Mouse (Mus musculus): ENCODE data around the gene Nlrc5. TPM values are rescaled to one million over a fixed set of nuclear protein-coding genes. Genes with fewer than 3 reads are reported as not detected.
A peak's percentile ranks its signal among the peaks of the same experiment; 100 is the strongest.

Gene Nlrc5
- polyA plus RNA-seq, 1 experiment from 2014 or later: 0.11 TPM

DNA sequence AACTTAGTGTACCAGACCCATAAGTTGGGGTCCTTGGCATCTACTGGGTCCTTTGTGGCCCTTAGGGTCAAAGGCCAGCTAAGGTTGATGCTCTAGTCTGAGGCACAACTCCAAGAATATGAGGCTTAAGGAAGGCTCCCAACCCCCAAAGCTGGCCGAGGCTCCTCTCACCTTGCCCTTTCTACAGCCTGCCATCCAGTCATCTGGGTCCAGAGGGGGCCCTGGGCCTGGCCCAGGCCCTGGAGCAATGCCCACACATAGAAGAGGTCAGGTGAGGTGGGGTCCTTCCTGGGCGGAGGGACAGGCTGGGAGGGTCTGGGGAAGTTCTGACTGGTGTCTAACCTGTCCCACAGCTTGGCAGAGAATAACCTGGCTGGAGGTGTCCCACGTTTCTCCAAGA, 88.3 kb downstream of the Nlrc5 start:
- no peak overlapping the region for H3K9ac ChIP-seq
- H3K27me3 ChIP-seq (ENCODE audit: insufficient read depth, low read length): no peaks in the 10 kb centered on the region
- DNase-seq (no peak), ATAC-seq (ENCODE audit: insufficient read depth) (no peak)
- WGBS: 72% methylated on average over 3 of the region's 3 CpGs
- no peaks in the 10 kb centered on the region for H3K4me1 ChIP-seq (ENCODE audit: insufficient read depth)
- H3K9me3 ChIP-seq (ENCODE audit: low read depth, low read length): no peaks in the 10 kb centered on the region
- no peak overlapping the region for H3K27ac ChIP-seq (ENCODE audit: low read depth)
- no peak overlapping the region for H3K4me2 ChIP-seq
- H3K36me3 ChIP-seq (ENCODE audit: insufficient read depth): no peaks in the 10 kb centered on the region
- TF ChIP-seq CTCF (IDR thresholded peaks at IDR 0.05; ENCODE audit: low read depth): no peak
- H3K4me3 ChIP-seq (ENCODE audit: low read depth, low read length): no peak overlapping the region

DNA sequence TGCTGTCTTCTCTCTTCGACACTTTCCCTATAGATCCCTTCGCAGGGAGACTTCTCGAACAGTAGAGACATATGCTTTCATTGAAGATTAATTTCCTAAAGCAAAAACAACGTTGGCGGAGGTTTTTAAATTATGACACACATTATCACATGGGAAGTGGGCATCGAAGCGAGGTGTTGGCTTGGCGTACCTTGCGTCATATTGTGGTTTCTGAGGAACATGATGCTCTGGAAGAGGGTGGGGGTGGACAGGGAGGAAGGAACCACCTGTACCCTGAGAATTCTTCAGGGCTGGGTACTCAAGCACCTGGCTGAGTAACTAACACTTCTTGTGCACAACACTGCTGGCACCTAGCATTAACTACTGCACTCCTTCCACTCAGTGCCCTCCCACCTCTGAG, 90.4 kb downstream of the Nlrc5 start:
- ATAC-seq (ENCODE audit: insufficient read depth): no peak
- Histone ChIP-seq H3K4me3 (ENCODE audit: low read depth, low read length) (no peak overlapping the region), H3K4me1 (ENCODE audit: insufficient read depth) (no peaks in the 10 kb centered on the region), H3K27me3 (ENCODE audit: insufficient read depth, low read length) (no peaks in the 10 kb centered on the region), H3K9ac (no peak overlapping the region), H3K9me3 (ENCODE audit: low read depth, low read length) (no peaks in the 10 kb centered on the region), H3K27ac (ENCODE audit: low read depth) (no peak overlapping the region), H3K4me2 (no peak overlapping the region), H3K36me3 (ENCODE audit: insufficient read depth) (no peaks in the 10 kb centered on the region)
- DNase-seq: no peak
- 73% methylated on average over 9 of the region's 9 CpGs for WGBS
- TF ChIP-seq CTCF (IDR thresholded peaks at IDR 0.05; ENCODE audit: low read depth): no peak

DNA sequence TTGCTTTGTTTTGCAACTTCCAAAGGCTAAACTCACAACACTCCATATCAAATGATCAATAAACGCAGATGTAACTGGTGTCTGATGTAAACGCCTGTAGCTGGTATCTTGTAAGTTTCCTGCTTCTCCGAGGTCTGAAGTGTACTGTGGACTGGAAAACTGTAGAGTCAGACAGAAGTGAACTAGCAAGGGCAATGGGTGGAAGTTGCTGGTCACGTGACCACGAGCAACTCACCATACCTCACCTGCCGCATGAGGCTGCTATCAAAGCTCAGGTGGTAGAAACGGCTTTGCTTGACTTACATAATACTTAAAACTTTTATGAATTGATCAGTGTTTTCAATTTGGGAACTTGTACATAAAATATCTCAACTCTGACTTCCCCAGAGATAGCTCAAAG, 93.0 kb downstream of the Nlrc5 start:
- WGBS: 70% methylated on average over 7 of the region's 7 CpGs
- H3K27ac ChIP-seq (ENCODE audit: low read depth): no peak overlapping the region
- H3K9me3 ChIP-seq (ENCODE audit: low read depth, low read length): no peaks in the 10 kb centered on the region
- H3K4me3 ChIP-seq (ENCODE audit: low read depth, low read length): no peak overlapping the region
- no peaks in the 10 kb centered on the region for H3K36me3 ChIP-seq (ENCODE audit: insufficient read depth)
- H3K9ac ChIP-seq: no peak overlapping the region
- no peak overlapping the region for H3K4me2 ChIP-seq
- DNase-seq: no peak
- H3K27me3 ChIP-seq (ENCODE audit: insufficient read depth, low read length): 0 out of 2 replicates have a peak, but pooled peaks cover 2% of the 10 kb centered on the region
- ATAC-seq (ENCODE audit: insufficient read depth): no peak
- TF ChIP-seq CTCF (IDR thresholded peaks at IDR 0.05; ENCODE audit: low read depth): no peak
- no peaks in the 10 kb centered on the region for H3K4me1 ChIP-seq (ENCODE audit: insufficient read depth)

DNA sequence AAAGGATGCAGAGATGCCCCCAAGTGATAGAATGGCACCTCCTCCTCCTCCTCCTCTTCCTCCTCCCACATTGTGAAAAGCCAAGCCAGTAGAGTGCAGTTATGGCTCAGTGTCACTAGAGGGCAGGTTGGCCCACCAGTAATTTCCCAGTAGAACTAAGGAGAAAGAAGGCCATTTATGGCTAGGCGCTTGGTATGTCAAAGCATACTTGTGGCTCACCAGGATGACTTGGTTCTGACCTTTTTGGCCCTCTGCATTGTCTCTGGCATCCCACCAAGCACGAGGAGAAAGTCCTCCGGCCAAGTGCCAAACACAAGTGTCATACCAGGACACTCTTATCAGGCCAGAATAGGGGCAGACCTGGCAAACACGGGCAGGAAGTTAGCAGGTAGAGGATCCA, 94.1 kb downstream of the Nlrc5 start:
- Histone ChIP-seq H3K27me3 (ENCODE audit: insufficient read depth, low read length) (0 out of 2 replicates have a peak, but pooled peaks cover 8% of the 10 kb centered on the region), H3K4me3 (ENCODE audit: low read depth, low read length) (no peak overlapping the region), H3K9ac (no peak overlapping the region), H3K9me3 (ENCODE audit: low read depth, low read length) (no peaks in the 10 kb centered on the region), H3K4me2 (no peak overlapping the region), H3K27ac (ENCODE audit: low read depth) (no peak overlapping the region), H3K36me3 (ENCODE audit: insufficient read depth) (no peaks in the 10 kb centered on the region), H3K4me1 (ENCODE audit: insufficient read depth) (no peaks in the 10 kb centered on the region)
- ATAC-seq (ENCODE audit: insufficient read depth) (no peak), DNase-seq (peak; percentile 74)
- TF ChIP-seq CTCF (IDR thresholded peaks at IDR 0.05; ENCODE audit: low read depth): peak; percentile 83
- 37% methylated on average over 4 of the region's 4 CpGs for WGBS

DNA sequence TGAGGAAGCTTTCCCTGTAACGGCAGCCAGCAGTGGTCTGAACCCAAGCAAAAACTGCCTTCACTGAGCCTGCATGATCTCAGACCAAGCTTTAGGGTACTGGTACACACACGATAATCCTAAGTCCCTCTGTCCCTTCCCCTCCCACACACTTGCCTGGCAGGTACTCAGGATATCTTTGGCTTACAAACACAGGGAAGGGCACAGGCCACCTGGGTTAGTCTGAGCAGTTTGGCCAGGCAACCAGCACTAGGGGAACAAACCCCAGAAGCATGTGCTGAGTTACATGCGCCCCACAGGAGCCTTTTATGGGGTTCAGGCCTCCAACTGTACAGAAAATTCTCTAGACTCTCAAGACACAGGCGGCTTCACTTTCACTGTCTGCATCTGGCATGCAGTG, 95.7 kb downstream of the Nlrc5 start:
- no peak for TF ChIP-seq CTCF (IDR thresholded peaks at IDR 0.05; ENCODE audit: low read depth)
- no peak for DNase-seq
- ATAC-seq (ENCODE audit: insufficient read depth): no peak
- Histone ChIP-seq H3K4me2 (no peak overlapping the region), H3K9me3 (ENCODE audit: low read depth, low read length) (no peaks in the 10 kb centered on the region), H3K27me3 (ENCODE audit: insufficient read depth, low read length) (peaks cover 17% of the 10 kb centered on the region), H3K9ac (no peak overlapping the region), H3K4me3 (ENCODE audit: low read depth, low read length) (no peak overlapping the region), H3K36me3 (ENCODE audit: insufficient read depth) (no peaks in the 10 kb centered on the region), H3K27ac (ENCODE audit: low read depth) (no peak overlapping the region), H3K4me1 (ENCODE audit: insufficient read depth) (no peaks in the 10 kb centered on the region)
- WGBS: 60% methylated on average over 4 of the region's 4 CpGs

DNA sequence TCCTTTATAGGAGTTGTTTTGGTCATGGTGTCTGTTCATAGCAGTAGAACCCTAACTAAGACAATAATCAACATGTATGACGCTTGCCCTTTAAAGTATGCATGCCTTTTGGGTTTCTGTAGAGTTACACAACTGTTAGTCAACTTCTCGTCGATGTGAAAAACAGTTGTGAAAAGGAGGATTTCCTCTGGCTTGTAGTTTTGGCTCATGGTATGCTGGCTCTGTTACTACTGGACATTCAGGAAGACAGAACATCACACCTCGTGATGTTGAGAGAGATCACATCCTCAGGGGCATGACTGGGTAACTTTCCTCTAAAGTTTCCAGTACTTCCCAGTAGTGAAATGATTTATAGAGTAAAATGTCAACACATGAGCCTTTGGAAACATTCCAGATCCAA, 96.5 kb downstream of the Nlrc5 start:
- no peaks in the 10 kb centered on the region for H3K36me3 ChIP-seq (ENCODE audit: insufficient read depth)

DNA sequence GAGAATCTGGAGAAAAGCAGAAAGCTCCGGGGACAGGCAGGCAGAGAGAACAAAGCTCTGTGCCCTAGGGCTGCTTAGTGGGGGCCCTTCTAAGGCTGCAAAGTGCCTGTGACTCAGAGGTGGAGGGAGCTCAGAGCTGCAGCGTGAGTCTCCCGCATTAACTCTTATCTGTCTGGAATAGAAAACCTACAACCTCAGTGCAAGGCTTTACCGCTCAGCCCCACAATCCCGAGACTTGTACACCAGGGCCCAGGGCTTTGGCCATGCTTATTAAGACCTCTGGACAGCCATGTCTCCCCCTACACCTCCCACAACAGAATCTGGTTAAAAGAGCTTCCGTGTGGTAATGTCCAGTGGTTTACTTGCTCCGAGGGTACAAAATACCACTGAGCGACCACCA, 97.8 kb downstream of the Nlrc5 start:
- TF ChIP-seq CTCF (IDR thresholded peaks at IDR 0.05; ENCODE audit: low read depth): no peak
- peaks cover 17% of the 10 kb centered on the region for H3K27me3 ChIP-seq (ENCODE audit: insufficient read depth, low read length)
- H3K9me3 ChIP-seq (ENCODE audit: low read depth, low read length): no peaks in the 10 kb centered on the region
- H3K36me3 ChIP-seq (ENCODE audit: insufficient read depth): no peaks in the 10 kb centered on the region
- H3K4me3 ChIP-seq (ENCODE audit: low read depth, low read length): peak overlapping the region; percentile 64
- H3K9ac ChIP-seq: no peak overlapping the region; the same call in 1 of the 2 replicates
- H3K27ac ChIP-seq (ENCODE audit: low read depth): no peak overlapping the region
- no peak for ATAC-seq (ENCODE audit: insufficient read depth)
- peak; percentile 9 for DNase-seq
- no peaks in the 10 kb centered on the region for H3K4me1 ChIP-seq (ENCODE audit: insufficient read depth)
- 2% methylated on average over 8 of the region's 8 CpGs for WGBS
- H3K4me2 ChIP-seq: peak overlapping the region; percentile 97

More for the DNA sequence above, 96.5 kb downstream of the Nlrc5 start:
- no peak overlapping the region for H3K27ac ChIP-seq (ENCODE audit: low read depth)
- no peaks in the 10 kb centered on the region for H3K4me1 ChIP-seq (ENCODE audit: insufficient read depth)
- no peak overlapping the region for H3K9ac ChIP-seq
- no peak for DNase-seq
- no peaks in the 10 kb centered on the region for H3K9me3 ChIP-seq (ENCODE audit: low read depth, low read length)
- no peak for ATAC-seq (ENCODE audit: insufficient read depth)
- 84% methylated on average over 4 of the region's 4 CpGs for WGBS
- peaks cover 17% of the 10 kb centered on the region for H3K27me3 ChIP-seq (ENCODE audit: insufficient read depth, low read length)
- no peak overlapping the region for H3K4me2 ChIP-seq
- no peak overlapping the region for H3K4me3 ChIP-seq (ENCODE audit: low read depth, low read length)
- TF ChIP-seq CTCF (IDR thresholded peaks at IDR 0.05; ENCODE audit: low read depth): no peak

DNA sequence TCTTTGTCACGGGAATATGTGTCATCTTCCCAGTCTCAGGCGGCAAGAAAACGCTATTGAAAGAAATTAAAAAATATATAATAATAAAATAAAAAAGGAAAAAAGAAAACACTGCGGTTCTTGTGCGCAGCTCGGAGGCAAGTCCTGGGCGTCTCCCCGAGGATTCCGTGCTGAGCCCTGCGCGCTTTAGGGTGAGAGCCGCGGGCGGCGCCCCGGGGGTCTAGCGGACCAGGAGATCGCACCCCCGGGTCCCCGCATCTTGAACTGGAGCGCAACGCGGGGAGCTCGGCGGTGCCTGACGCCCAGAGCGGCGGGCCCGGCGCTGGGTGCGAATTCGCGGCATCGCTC, 98.3 kb downstream of the Nlrc5 start:
- H3K4me1 ChIP-seq (ENCODE audit: insufficient read depth): no peaks in the 10 kb centered on the region
- no peak for DNase-seq
- H3K4me3 ChIP-seq (ENCODE audit: low read depth, low read length): peak overlapping the region; percentile 64
- no peaks in the 10 kb centered on the region for H3K36me3 ChIP-seq (ENCODE audit: insufficient read depth)
- peak overlapping the region; percentile 70 for H3K9ac ChIP-seq
- peak overlapping the region; percentile 97 for H3K4me2 ChIP-seq
- no peak overlapping the region for H3K27ac ChIP-seq (ENCODE audit: low read depth)
- peak; percentile 21; the same call in 1 of the 2 replicates for ATAC-seq (ENCODE audit: insufficient read depth)
- H3K9me3 ChIP-seq (ENCODE audit: low read depth, low read length): no peaks in the 10 kb centered on the region
- H3K27me3 ChIP-seq (ENCODE audit: insufficient read depth, low read length): peaks cover 17% of the 10 kb centered on the region
- no peak for TF ChIP-seq CTCF (IDR thresholded peaks at IDR 0.05; ENCODE audit: low read depth)
- under 1% methylated on average over 34 of the region's 34 CpGs for WGBS

Data from lung, embryonic 14.5 days (tissue).